Mouse (Mus musculus): ENCODE results near the gene Gbf1. TPM values are rescaled to one million over a fixed set of nuclear protein-coding genes. Genes with fewer than 3 reads are reported as not detected.

The Gbf1 gene
- total and polyA plus RNA-seq, 3 experiments, result 23.7 to 400 (median 54.1) TPM

- TF ChIP-seq E2F4 (IDR thresholded peaks at IDR 0.05; ENCODE audit: borderline replicate concordance, low read depth, low read length) (peak; percentile 74; the same call in 1 of the 2 replicates), MYC (IDR thresholded peaks at IDR 0.05; ENCODE audit: low read depth, low read length) (no peak), KAT2A (conservative IDR thresholded peaks at IDR 0.05; ENCODE audit: low read depth, low read length) (peak; percentile 81; the same call in 1 of the 2 replicates), TCF12 (IDR thresholded peaks at IDR 0.05; ENCODE audit: low read depth, low read length) (peak; percentile 73; the same call in 1 of the 2 replicates), ETS1 (IDR thresholded peaks at IDR 0.05; ENCODE audit: low read depth, low read length) (peak; percentile 30; the same call in 1 of the 2 replicates), JUND (IDR thresholded peaks at IDR 0.05; ENCODE audit: low read depth, low read length) (no peak), HCFC1 (IDR thresholded peaks at IDR 0.05; ENCODE audit: low read depth, low read length) (peak; percentile 97), UBTF (IDR thresholded peaks at IDR 0.05; ENCODE audit: borderline replicate concordance, insufficient read depth, low read depth, low read length) (no peak), SMC3 (IDR thresholded peaks at IDR 0.05; ENCODE audit: low read depth, low read length) (no peak), POLR2AphosphoS5 (IDR thresholded peaks at IDR 0.05; ENCODE audit: borderline replicate concordance, low read depth, low read length) (peak; percentile 77; the same call in 1 of the 2 replicates), SIN3A (IDR thresholded peaks at IDR 0.05; ENCODE audit: low read length) (peak; percentile 98), ELF1 (IDR thresholded peaks at IDR 0.05; ENCODE audit: low read depth, low read length) (peak; percentile 65), ZC3H11A (IDR thresholded peaks at IDR 0.05; ENCODE audit: low read depth, low read length) (no peak), NRF1 (IDR thresholded peaks at IDR 0.05; ENCODE audit: insufficient read depth, low read depth, low read length, poor library complexity, severe bottlenecking) (peak; percentile 83)
These were observed 176.0 kb downstream of the Gbf1 start, which contains the start of gene Fbxl15 (continued) for GRCm38 (mm10) chr19:46328081-46329030.

- Histone ChIP-seq H3K4me3 (ENCODE audit: control insufficient read depth in 1 of 2, insufficient read depth in 1 of 2, low read depth in 2 of 2, low read length in 2 of 2) (peak overlapping the region; percentile 78 to 85), H3K9me3 (replicated peaks; ENCODE audit: insufficient read depth, low read length) (no peaks in the 10 kb centered on the region), H3K9ac (ENCODE audit: control insufficient read depth, low read depth, low read length, poor library complexity, severe bottlenecking) (peak overlapping the region; percentile 75), H3K4me1 (ENCODE audit: control insufficient read depth in 1 of 2, insufficient read depth in 2 of 2, low read length in 2 of 2) (peaks cover 0 to 18% of the 10 kb centered on the region in 2 experiments; a peak in 2 of 4 replicates), H3K27ac (ENCODE audit: control insufficient read depth, low read depth, low read length) (no peak overlapping the region), H3K79me2 (ENCODE audit: control insufficient read depth, insufficient read depth, low read length, poor library complexity) (peaks cover 2% of the 10 kb centered on the region; the same call in 1 of the 2 replicates), H3K36me3 (ENCODE audit: control insufficient read depth in 1 of 2, insufficient read depth in 2 of 2, low read length in 2 of 2) (peaks cover 0 to 5% of the 10 kb centered on the region in 2 experiments; a peak in 2 of 4 replicates), H3K27me3 (ENCODE audit: control insufficient read depth in 1 of 2, insufficient read depth in 2 of 2, low read length in 2 of 2) (no peaks in the 10 kb centered on the region)
- TF ChIP-seq USF2 (IDR thresholded peaks at IDR 0.05; ENCODE audit: borderline replicate concordance in 1 of 2, insufficient read depth in 1 of 2, low read depth in 1 of 2, low read length in 2 of 2) (no peak), ZC3H11A (IDR thresholded peaks at IDR 0.05; ENCODE audit: low read depth, low read length) (no peak), CHD2 (IDR thresholded peaks at IDR 0.05; ENCODE audit: low read length) (no peak), GATA1 (IDR thresholded peaks at IDR 0.05; ENCODE audit: low read depth, low read length) (no peak), MAX (IDR thresholded peaks at IDR 0.05; ENCODE audit: low read length) (no peak), GABPA (IDR thresholded peaks at IDR 0.05; ENCODE audit: low read depth, low read length) (no peak), SMC3 (IDR thresholded peaks at IDR 0.05; ENCODE audit: low read depth, low read length) (no peak), MYC (IDR thresholded peaks at IDR 0.05; ENCODE audit: low read depth, low read length) (no peak), MAFK (IDR thresholded peaks at IDR 0.05; ENCODE audit: borderline replicate concordance, low read depth, low read length) (no peak), RAD21 (IDR thresholded peaks at IDR 0.05; ENCODE audit: low read depth, low read length) (no peak), ZNF384 (IDR thresholded peaks at IDR 0.05; ENCODE audit: low read depth, low read length) (no peak), JUND (IDR thresholded peaks at IDR 0.05; ENCODE audit: low read depth, low read length) (no peak), TBP (IDR thresholded peaks at IDR 0.05; ENCODE audit: low read depth, low read length) (no peak), KAT2A (conservative IDR thresholded peaks at IDR 0.05; ENCODE audit: low read depth, low read length) (no peak), MEF2A (IDR thresholded peaks at IDR 0.05; ENCODE audit: extremely low read depth, insufficient replicate concordance, low read depth, low read length, poor library complexity, severe bottlenecking) (no peak), UBTF (IDR thresholded peaks at IDR 0.05; ENCODE audit: borderline replicate concordance, insufficient read depth, low read depth, low read length) (no peak), MAZ (IDR thresholded peaks at IDR 0.05; ENCODE audit: low read depth, low read length) (no peak), ZMIZ1 (IDR thresholded peaks at IDR 0.05; ENCODE audit: low read depth, low read length) (no peak)
- DNase-seq (ENCODE audit: low read depth, low spot score), result no peak
These were observed 176.8 kb downstream of the Gbf1 start for GRCm38 (mm10) chr19:46329031-46329641.

Data from MEL (cell line).